Mouse (Mus musculus) hindbrain, embryonic 10.5 days (tissue): ENCODE measurements around the gene Dclk2. TPM values are rescaled to one million over a fixed set of nuclear protein-coding genes. Genes with fewer than 3 reads are reported as not detected.

ENCODE experiments used
- DNase-seq: peaks from one replicate; pipeline ENCODE4 v3.0.0-alpha.2; 2017; ENCODE audit warnings: low spot score
- H3K27ac ChIP-seq: fragments of 300-500 bp; sonication (generic); 2 replicates; pipeline ENCODE4 v1.5.1; 2016; ENCODE audit warnings: mild to moderate bottlenecking, moderate library complexity
- H3K27me3 ChIP-seq: fragments of 300-500 bp; sonication (generic); 2 replicates; pipeline ENCODE4 v1.6.1; 2016; ENCODE audit warnings: mild to moderate bottlenecking; ENCODE audit not compliant: poor library complexity, insufficient read depth, severe bottlenecking
- H3K36me3 ChIP-seq: fragments of 300-500 bp; sonication (generic); 2 replicates; pipeline ENCODE4 v1.6.1; 2016; ENCODE audit warnings: mild to moderate bottlenecking, moderate library complexity
- H3K4me1 ChIP-seq: fragments of 300-500 bp; sonication (generic); replicated peaks from 2 replicates; pipeline ENCODE4 v1.6.1; 2016; ENCODE audit warnings: mild to moderate bottlenecking
- H3K4me3 ChIP-seq: fragments of 300-500 bp; sonication (generic); 2 replicates; pipeline ENCODE4 v1.5.1; 2016; ENCODE audit warnings: mild to moderate bottlenecking, moderate library complexity
- H3K9me3 ChIP-seq: fragments of 300-500 bp; sonication (generic); 2 replicates; pipeline ENCODE4 v1.6.1; 2016; ENCODE audit warnings: mild to moderate bottlenecking, moderate library complexity
- WGBS: fragments of 180-500 bp; shearing (Covaris S2); methylation state at CpG from one replicate; pipeline ENCODE4 v1.1.7; 2016; 5-methylcytosine and 5-hydroxymethylcytosine counted together
- polyA plus RNA-seq: library from polyadenylated mRNA; unstranded; fragments of >200 nt; fragmentation: Nextera tagmentation; extraction: Ambion mirVana; gene quantifications from 2 replicates; pipeline ENCODE4 v1.2.1, GENCODE M21; 2016

Dclk2 gene
- polyA plus RNA-seq, 1 experiment from 2014 or later: 38.9 TPM

- peak overlapping the region; percentile 88 for H3K4me3 ChIP-seq
- no peaks in the 10 kb centered on the region for H3K9me3 ChIP-seq
- DNase-seq: no peak
- peaks cover 14% of the 10 kb centered on the region for H3K27me3 ChIP-seq
- H3K4me1 ChIP-seq: peaks cover 45% of the 10 kb centered on the region
- peaks cover 13% of the 10 kb centered on the region for H3K36me3 ChIP-seq
- 76% methylated on average over 18 of the region's 18 CpGs for WGBS
- peak overlapping the region; percentile 97 for H3K27ac ChIP-seq
These were observed 726 bp upstream of the Dclk2 start for GRCm38 (mm10) chr3:86921181-86921975.

DNA sequence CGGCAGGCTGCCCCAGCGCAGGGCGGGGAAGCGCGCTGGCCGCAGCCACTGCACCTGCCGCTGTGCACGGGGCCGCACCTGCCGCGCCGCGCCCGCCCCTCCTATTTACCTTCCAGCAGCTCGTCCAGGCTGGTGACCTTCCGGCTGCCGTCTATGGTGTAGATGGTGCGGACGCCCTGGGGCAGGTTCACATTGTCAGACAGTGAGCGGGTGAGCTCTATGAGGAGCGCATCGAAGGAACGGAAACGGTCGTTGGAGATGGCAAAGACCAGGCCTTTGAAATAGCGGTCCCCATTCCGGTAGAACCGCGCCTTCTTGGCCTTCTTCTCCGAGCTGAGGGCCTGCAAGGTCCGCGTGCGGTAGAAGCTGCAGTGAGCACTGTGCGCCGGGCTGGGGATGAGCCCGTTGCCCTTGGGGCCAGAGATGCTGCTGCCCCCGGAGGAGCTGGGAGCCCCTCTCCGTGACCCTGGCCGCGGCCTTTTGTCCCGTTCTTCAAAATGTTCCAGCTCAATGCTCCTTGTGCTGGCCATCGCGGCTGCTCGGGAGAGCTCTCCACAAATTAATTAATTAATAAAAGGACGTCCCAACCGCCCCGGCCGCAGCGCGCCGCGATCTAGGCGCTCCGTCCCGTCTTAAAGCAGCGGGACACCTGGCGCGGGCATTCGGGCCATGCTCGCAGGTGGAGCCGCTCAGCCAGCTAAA lies 860 bp downstream of the Dclk2 start:
- Histone ChIP-seq H3K4me1 (peaks cover 46% of the 10 kb centered on the region), H3K27ac (peak overlapping the region; percentile 97), H3K9me3 (no peaks in the 10 kb centered on the region), H3K27me3 (peaks cover 14% of the 10 kb centered on the region), H3K4me3 (peak overlapping the region; percentile 88), H3K36me3 (peaks cover 26% of the 10 kb centered on the region)
- WGBS: under 1% methylated on average over 61 of the region's 61 CpGs
- DNase-seq: peak; percentile 80

DNA sequence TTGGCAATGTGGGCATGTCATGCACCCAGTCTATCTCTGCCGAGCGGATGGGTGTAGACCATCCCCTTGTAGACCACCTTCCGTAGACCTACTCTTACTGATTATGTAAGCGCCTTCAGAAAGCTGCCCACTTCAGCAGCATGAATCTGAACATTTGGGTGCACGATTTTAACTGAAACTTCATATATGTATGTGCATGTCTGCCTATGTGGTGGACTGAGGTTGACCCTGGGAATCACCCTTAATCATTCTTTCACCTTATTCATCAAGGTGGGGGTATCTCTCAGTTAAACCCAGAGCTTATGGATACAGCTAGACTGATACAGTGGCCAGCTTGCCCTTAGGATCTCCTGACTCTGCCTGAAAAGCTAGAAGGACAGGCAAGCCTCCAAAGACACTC lies 3.6 kb downstream of the Dclk2 start:
- no peak for DNase-seq
- peaks cover 47% of the 10 kb centered on the region for H3K4me1 ChIP-seq
- WGBS: 92% methylated on average over 5 of the region's 5 CpGs
- no peaks in the 10 kb centered on the region for H3K9me3 ChIP-seq
- peaks cover 29% of the 10 kb centered on the region for H3K36me3 ChIP-seq
- H3K27me3 ChIP-seq: peaks cover 14% of the 10 kb centered on the region
- H3K4me3 ChIP-seq: no peak overlapping the region
- H3K27ac ChIP-seq: no peak overlapping the region

DNA sequence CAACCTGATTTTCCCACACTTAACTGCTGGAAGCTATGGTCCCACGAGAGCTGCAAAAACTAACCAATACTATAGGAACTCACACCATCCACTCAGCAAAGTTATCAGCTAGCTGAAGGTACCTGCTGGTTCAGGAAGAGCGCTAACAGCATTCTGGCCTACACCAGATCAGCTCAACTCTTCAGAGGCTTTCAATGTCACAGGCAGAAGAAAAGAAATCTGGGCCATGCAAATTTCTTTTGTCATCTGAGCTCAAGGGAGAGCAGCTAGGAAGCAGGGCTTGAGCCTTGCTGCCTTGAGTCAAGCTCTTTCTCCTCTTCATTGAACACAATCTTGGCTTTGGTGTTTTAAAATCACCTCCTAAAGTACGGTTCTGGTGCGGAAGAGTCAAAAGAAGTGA lies 4.0 kb downstream of the Dclk2 start:
- Histone ChIP-seq H3K4me3 (no peak overlapping the region), H3K27ac (no peak overlapping the region), H3K4me1 (peaks cover 47% of the 10 kb centered on the region), H3K27me3 (peaks cover 14% of the 10 kb centered on the region), H3K9me3 (no peaks in the 10 kb centered on the region), H3K36me3 (peaks cover 30% of the 10 kb centered on the region)
- 92% methylated on average over 4 of the region's 4 CpGs for WGBS
- no peak for DNase-seq

- Histone ChIP-seq H3K27me3 (peaks cover 14% of the 10 kb centered on the region), H3K27ac (no peak overlapping the region), H3K4me3 (no peak overlapping the region), H3K9me3 (no peaks in the 10 kb centered on the region), H3K4me1 (peaks cover 38% of the 10 kb centered on the region), H3K36me3 (peaks cover 36% of the 10 kb centered on the region)
- no peak for DNase-seq
- WGBS: 48% methylated on average over 13 of the region's 13 CpGs
These were observed 5.4 kb downstream of the Dclk2 start for GRCm38 (mm10) chr3:86915291-86915690.

GRCm38 (mm10) chr3:86914316-86914715 lies 6.3 kb downstream of the Dclk2 start:
- DNase-seq: no peak
- Histone ChIP-seq H3K4me1 (peaks cover 29% of the 10 kb centered on the region), H3K27me3 (peaks cover 6% of the 10 kb centered on the region; the same call in 1 of the 2 replicates), H3K4me3 (no peak overlapping the region), H3K27ac (no peak overlapping the region), H3K36me3 (peaks cover 36% of the 10 kb centered on the region), H3K9me3 (no peaks in the 10 kb centered on the region)
- WGBS: 69% methylated on average over 3 of the region's 3 CpGs

GRCm38 (mm10) chr3:86898366-86898765 lies 22.3 kb downstream of the Dclk2 start:
- WGBS: 95% methylated on average over 5 of the region's 5 CpGs
- Histone ChIP-seq H3K4me3 (no peak overlapping the region), H3K27ac (no peak overlapping the region), H3K9me3 (peaks cover 13% of the 10 kb centered on the region), H3K4me1 (peaks cover 3% of the 10 kb centered on the region), H3K36me3 (peaks cover 31% of the 10 kb centered on the region), H3K27me3 (no peaks in the 10 kb centered on the region)
- no peak for DNase-seq

DNA sequence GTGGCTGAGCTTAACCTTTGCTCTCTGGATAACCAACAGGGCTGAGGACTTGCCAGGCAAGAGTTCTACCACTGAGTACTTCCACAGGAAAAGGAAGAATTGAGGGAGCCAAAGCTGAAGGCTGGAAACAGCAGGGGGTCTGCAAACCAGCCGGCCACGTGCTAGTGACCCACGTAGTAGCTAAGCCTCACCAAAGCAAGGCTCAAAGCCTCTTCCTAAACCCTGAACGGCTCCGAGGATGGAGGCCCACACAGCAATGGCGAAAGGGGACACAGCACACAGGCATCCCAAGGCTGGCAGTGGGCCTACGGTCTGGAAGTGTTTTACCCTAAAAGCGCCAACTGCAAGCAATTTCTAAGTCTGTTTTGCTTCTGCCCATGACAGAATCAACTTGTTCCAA lies 23.1 kb downstream of the Dclk2 start:
- DNase-seq: no peak
- Histone ChIP-seq H3K27ac (no peak overlapping the region), H3K27me3 (no peaks in the 10 kb centered on the region), H3K9me3 (peaks cover 13% of the 10 kb centered on the region), H3K4me1 (peaks cover 3% of the 10 kb centered on the region), H3K36me3 (peaks cover 23% of the 10 kb centered on the region), H3K4me3 (no peak overlapping the region)
- WGBS: 61% methylated on average over 8 of the region's 8 CpGs

GRCm38 (mm10) chr3:86897066-86897465 lies 23.6 kb downstream of the Dclk2 start:
- Histone ChIP-seq H3K9me3 (peaks cover 9% of the 10 kb centered on the region), H3K27me3 (no peaks in the 10 kb centered on the region), H3K4me3 (no peak overlapping the region), H3K4me1 (peaks cover 3% of the 10 kb centered on the region), H3K27ac (no peak overlapping the region), H3K36me3 (peaks cover 18% of the 10 kb centered on the region)
- no peak for DNase-seq
- WGBS: 92% methylated on average over 9 of the region's 9 CpGs

DNA sequence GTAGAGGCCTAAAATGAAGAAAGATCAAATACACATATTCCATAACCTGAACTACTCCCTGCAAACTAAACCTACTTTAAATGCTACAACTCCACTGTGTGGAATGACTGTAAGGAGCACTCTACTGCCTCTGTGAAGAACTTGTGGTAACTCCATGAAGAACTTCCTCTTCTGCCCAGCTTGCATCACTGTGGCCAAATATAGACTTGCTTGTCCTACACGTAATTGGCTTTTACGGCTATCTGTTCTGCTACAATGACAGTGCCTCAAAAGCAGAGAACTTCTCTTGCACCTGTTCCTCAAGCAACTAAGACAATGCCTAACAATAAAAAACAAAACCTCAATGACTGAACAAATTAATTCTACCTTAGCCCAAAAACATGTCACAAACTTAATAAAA lies 26.2 kb downstream of the Dclk2 start:
- no peak for DNase-seq
- Histone ChIP-seq H3K27me3 (no peaks in the 10 kb centered on the region), H3K36me3 (peaks cover 5% of the 10 kb centered on the region; the same call in 1 of the 2 replicates), H3K4me1 (peaks cover 3% of the 10 kb centered on the region), H3K27ac (no peak overlapping the region), H3K9me3 (no peaks in the 10 kb centered on the region), H3K4me3 (no peak overlapping the region)
- WGBS: 95% methylated on average over 2 of the region's 2 CpGs

DNA sequence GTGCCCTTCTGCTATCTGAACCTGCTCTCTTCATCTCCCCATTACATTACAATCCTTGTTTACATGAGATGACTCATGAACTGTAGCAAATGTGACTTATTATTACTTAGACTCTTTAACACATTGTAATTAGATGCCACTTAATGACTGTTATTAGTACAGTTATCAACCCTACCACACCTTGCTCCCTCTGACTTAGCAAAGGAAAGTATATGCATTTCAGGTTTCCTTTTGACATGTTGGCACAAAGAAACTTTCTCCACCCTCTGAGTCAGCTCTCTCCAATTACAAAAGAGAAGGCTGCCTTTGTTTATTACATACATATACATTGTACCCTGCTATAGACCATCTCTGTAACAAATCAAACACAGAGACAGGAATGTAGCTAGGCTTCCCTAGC lies 33.1 kb downstream of the Dclk2 start:
- Histone ChIP-seq H3K4me3 (no peak overlapping the region), H3K27ac (no peak overlapping the region), H3K36me3 (peaks cover 8% of the 10 kb centered on the region; the same call in 1 of the 2 replicates), H3K4me1 (no peaks in the 10 kb centered on the region), H3K27me3 (no peaks in the 10 kb centered on the region), H3K9me3 (0 out of 2 replicates have a peak, but pooled peaks cover 3% of the 10 kb centered on the region)
- DNase-seq: no peak

DNA sequence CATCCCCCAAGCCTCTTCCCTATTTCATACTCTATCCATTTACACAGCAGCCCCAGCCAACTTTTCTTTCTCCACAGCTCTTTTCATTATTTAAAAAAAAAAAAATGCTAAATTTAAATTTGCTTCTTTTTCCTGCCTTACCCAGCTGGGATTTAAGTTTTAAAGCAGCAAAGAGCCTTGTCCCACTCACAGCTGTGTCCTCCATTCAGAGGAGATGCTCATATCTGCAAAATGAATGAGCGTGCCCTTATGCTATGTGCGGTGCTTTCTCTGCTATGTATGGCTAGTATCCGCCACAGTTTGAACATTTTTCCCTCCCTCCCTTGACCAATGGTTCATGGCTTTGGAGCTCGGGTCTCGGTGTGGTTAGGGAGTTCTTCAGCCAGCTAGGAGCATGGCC lies 35.5 kb downstream of the Dclk2 start:
- Histone ChIP-seq H3K4me1 (no peaks in the 10 kb centered on the region), H3K27ac (no peak overlapping the region), H3K27me3 (no peaks in the 10 kb centered on the region), H3K36me3 (peaks cover 8% of the 10 kb centered on the region; the same call in 1 of the 2 replicates), H3K9me3 (0 out of 2 replicates have a peak, but pooled peaks cover 3% of the 10 kb centered on the region), H3K4me3 (no peak overlapping the region)
- WGBS: 93% methylated on average over 5 of the region's 5 CpGs
- DNase-seq: no peak

GRCm38 (mm10) chr3:86884481-86884880 lies 36.2 kb downstream of the Dclk2 start:
- Histone ChIP-seq H3K27me3 (no peaks in the 10 kb centered on the region), H3K4me3 (no peak overlapping the region), H3K36me3 (peaks cover 8% of the 10 kb centered on the region; the same call in 1 of the 2 replicates), H3K27ac (no peak overlapping the region), H3K9me3 (0 out of 2 replicates have a peak, but pooled peaks cover 3% of the 10 kb centered on the region), H3K4me1 (no peaks in the 10 kb centered on the region)
- DNase-seq: no peak
- 91% methylated on average over 2 of the region's 2 CpGs for WGBS
